Mouse (Mus musculus) Patski (cell line): ENCODE results near the gene Mier2. TPM values are rescaled to one million over a fixed set of nuclear protein-coding genes. Genes with fewer than 3 reads are reported as not detected.
A peak's percentile ranks its signal among the peaks of the same experiment; 100 is the strongest.

Experiments used
- ATAC-seq: fragments of 100-300 bp; one replicate; pipeline ENCODE4 v1.8.0; 2021
- CTCF ChIA-PET: fragments of 350-600 bp; sonication (Branson Sonifier 250); formaldehyde crosslinking; loops from one replicate; lab custom pipeline; 2022; ENCODE audit warnings: inconsistent platforms; lab: Charles Lee
- POLR2A ChIA-PET: fragments of 350-600 bp; sonication (Branson Sonifier 250); formaldehyde crosslinking; loops from one replicate; lab custom pipeline; 2022; ENCODE audit warnings: antibody characterized with exemption, inconsistent platforms; lab: Charles Lee
- DNase-seq: peaks from one replicate; pipeline ENCODE4 v3.0.0-alpha.2; 2011; ENCODE audit warnings: low read depth, low spot score
- H3K27me3 ChIP-seq: fragments of 371-371 bp; one replicate; pipeline ENCODE4 v1.5.1; 2021
- CTCF ChIP-seq: fragments of 100-300 bp; IDR thresholded peaks from one replicate; pipeline ENCODE4 v1.5.1; 2021
- in situ Hi-C: fragments of 300-500 bp; cut with MboI; formaldehyde crosslinking; loops from 3 replicates; pipeline ENCODE4 v1.11.1; 2018; ENCODE audit warnings: low pct_unique_long_range_greater_than_20kb, mixed read lengths
- polyA plus RNA-seq: library from polyadenylated mRNA; unstranded; gene quantifications from one replicate; pipeline ENCODE4 v1.2.3, GENCODE M21; 2021

The Mier2 gene
- polyA plus RNA-seq, 1 experiment from 2014 or later = 38.6 TPM

- no peaks in the 10 kb centered on the region for H3K27me3 ChIP-seq
- no peak for TF ChIP-seq CTCF
- DNase-seq (no peak), ATAC-seq (no peak)
- in situ Hi-C loops = no loop called here
- ChIA-PET POLR2A (no interaction called here), CTCF (no interaction called here)
These were observed 14.3 kb downstream of the Mier2 start for GRCm38 (mm10) chr10:79540746-79541145.

GRCm38 (mm10) chr10:79539701-79540495 lies 15.1 kb downstream of the Mier2 start:
- no peak for DNase-seq

GRCm38 (mm10) chr10:79538873-79539272 lies 16.1 kb downstream of the Mier2 start:
- ATAC-seq (no peak), DNase-seq (no peak)
- POLR2A ChIA-PET = no interaction called here
- CTCF ChIA-PET = no interaction called here
- no peak for TF ChIP-seq CTCF
- H3K27me3 ChIP-seq = no peaks in the 10 kb centered on the region
- in situ Hi-C loops = no loop called here

More at GRCm38 (mm10) chr10:79539701-79540495, 15.1 kb downstream of the Mier2 start:
- H3K27me3 ChIP-seq = no peaks in the 10 kb centered on the region
- TF ChIP-seq CTCF = no peak
- ATAC-seq = no peak
- ChIA-PET POLR2A (no interaction called here), CTCF (no interaction called here)
- in situ Hi-C loops = no loop called here

- DNase-seq (no peak), ATAC-seq (no peak)
- no peak for TF ChIP-seq CTCF
- no peaks in the 10 kb centered on the region for H3K27me3 ChIP-seq
- CTCF ChIA-PET = no interaction called here
- in situ Hi-C loops = no loop called here
- POLR2A ChIA-PET = no interaction called here
These were observed 16.7 kb downstream of the Mier2 start for GRCm38 (mm10) chr10:79538323-79538722.

- ATAC-seq (no peak), DNase-seq (no peak)
- CTCF ChIA-PET = no interaction called here
- in situ Hi-C loops = no loop called here
- POLR2A ChIA-PET = no interaction called here
- no peak for TF ChIP-seq CTCF
- H3K27me3 ChIP-seq = no peaks in the 10 kb centered on the region
These were observed 17.2 kb downstream of the Mier2 start for GRCm38 (mm10) chr10:79537781-79538180.

- in situ Hi-C loops = no loop called here
- H3K27me3 ChIP-seq = no peaks in the 10 kb centered on the region
- DNase-seq (no peak), ATAC-seq (no peak)
- no peak for TF ChIP-seq CTCF
- CTCF ChIA-PET = no interaction called here
- POLR2A ChIA-PET = no interaction called here
These were observed 17.7 kb downstream of the Mier2 start for GRCm38 (mm10) chr10:79537271-79537670.

GRCm38 (mm10) chr10:79536461-79537080 lies 18.4 kb downstream of the Mier2 start:
- no peak for ATAC-seq
- ChIA-PET POLR2A (no interaction called here), CTCF (no interaction called here)
- no peak for DNase-seq
- in situ Hi-C loops = no loop called here
- no peaks in the 10 kb centered on the region for H3K27me3 ChIP-seq
- no peak for TF ChIP-seq CTCF

GRCm38 (mm10) chr10:79535431-79535830 lies 19.6 kb downstream of the Mier2 start:
- in situ Hi-C loops = no loop called here
- no peak for TF ChIP-seq CTCF
- no peaks in the 10 kb centered on the region for H3K27me3 ChIP-seq
- ChIA-PET CTCF (no interaction called here), POLR2A (no interaction called here)
- no peak for ATAC-seq
- no peak for DNase-seq

- H3K27me3 ChIP-seq = no peaks in the 10 kb centered on the region
- ChIA-PET CTCF (no interaction called here), POLR2A (no interaction called here)
- no peak for ATAC-seq
- in situ Hi-C loops = no loop called here
- DNase-seq = no peak
- TF ChIP-seq CTCF = no peak
These were observed 20.6 kb downstream of the Mier2 start for GRCm38 (mm10) chr10:79534426-79534825.

GRCm38 (mm10) chr10:79533126-79533911 lies 21.7 kb downstream of the Mier2 start, which contains the start of gene Plpp2:
Gene Plpp2, minus strand, starts transcription at chr10:79533796.
- DNase-seq = peak; percentile 6
- no peak for TF ChIP-seq CTCF
- ChIA-PET POLR2A (no interaction called here), CTCF (no interaction called here)
- in situ Hi-C loops = no loop called here
- peak; percentile 89 for ATAC-seq
- no peaks in the 10 kb centered on the region for H3K27me3 ChIP-seq

- CTCF ChIA-PET = no interaction called here
- DNase-seq = no peak
- ATAC-seq = peak; percentile 24
These were observed 22.3 kb downstream of the Mier2 start for GRCm38 (mm10) chr10:79532678-79533077.

More at GRCm38 (mm10) chr10:79532678-79533077, 22.3 kb downstream of the Mier2 start:
- POLR2A ChIA-PET = no interaction called here
- no peaks in the 10 kb centered on the region for H3K27me3 ChIP-seq
- in situ Hi-C loops = no loop called here
- no peak for TF ChIP-seq CTCF
